Mouse (Mus musculus): ENCODE measurements at regions not wholly inside any gene's neighbourhood (a gene's known extent, or its start where the extent isn't known, plus 50 kb on each side); places are given as distances from the start of the nearest gene placed in this dataset.

DNA sequence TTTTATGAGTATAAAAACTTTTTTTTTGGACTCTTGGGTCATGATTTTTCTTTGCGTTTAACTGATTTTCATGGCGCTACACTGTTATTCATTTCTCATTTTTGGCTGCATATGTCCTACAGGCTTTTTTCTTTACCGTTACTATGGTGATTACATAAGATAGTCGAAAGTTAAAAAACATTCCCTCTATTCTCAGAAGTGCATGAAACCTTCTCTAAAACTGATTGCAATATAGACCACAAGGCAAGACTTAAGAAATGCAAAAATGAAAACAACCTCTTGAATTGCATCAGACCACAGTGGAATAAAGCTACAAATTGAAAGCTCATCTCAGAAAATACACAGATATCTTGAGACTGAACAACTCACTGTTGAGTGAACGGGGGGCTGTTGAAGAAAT lies 82.7 kb upstream of the Trpm1 start:
- TF ChIP-seq CTCF (IDR thresholded peaks at IDR 0.05; ENCODE audit: low read depth, low read length) (no peak), POLR2A (IDR thresholded peaks at IDR 0.05; ENCODE audit: extremely low read depth, insufficient read depth, low read length) (no peak)

Data from liver, adult 2 months (tissue).